Mouse (Mus musculus): Measurements from ENCODE around the gene Olfr183. TPM values are rescaled to one million over a fixed set of nuclear protein-coding genes. Genes with fewer than 3 reads are reported as not detected.

Olfr183 gene
- polyA plus RNA-seq, 1 experiment from 2014 or later: not detected

Other genes starting within 250 kb of the Olfr183 start
- not detected in 2 replicates for gene Olfr172, start 232.2 kb upstream of the Olfr183 start, polyA plus RNA-seq (2014; fragmentation: Nextera tagmentation; extraction: Ambion mirVana)
- gene Olfr173, start 195.1 kb upstream of the Olfr183 start, polyA plus RNA-seq (2014; fragmentation: Nextera tagmentation; extraction: Ambion mirVana): not detected in 2 replicates
- gene Olfr175-ps1, start 168.6 kb upstream of the Olfr183 start, polyA plus RNA-seq (2014; fragmentation: Nextera tagmentation; extraction: Ambion mirVana): not detected in 2 replicates
- gene Olfr177, start 120.6 kb upstream of the Olfr183 start, polyA plus RNA-seq (2014; fragmentation: Nextera tagmentation; extraction: Ambion mirVana): not detected in 2 replicates
- gene Olfr178, start 103.3 kb upstream of the Olfr183 start, polyA plus RNA-seq (2014; fragmentation: Nextera tagmentation; extraction: Ambion mirVana): not detected in 2 replicates
- gene Olfr181, start 66.6 kb upstream of the Olfr183 start, polyA plus RNA-seq (2014; fragmentation: Nextera tagmentation; extraction: Ambion mirVana): not detected in 2 replicates
- not detected in 2 replicates for gene Olfr180, start 66.0 kb upstream of the Olfr183 start, polyA plus RNA-seq (2014; fragmentation: Nextera tagmentation; extraction: Ambion mirVana)
- not detected in 2 replicates for gene Olfr186, start 34.9 kb downstream of the Olfr183 start, polyA plus RNA-seq (2014; fragmentation: Nextera tagmentation; extraction: Ambion mirVana)
- not detected in 2 replicates for gene Olfr187, start 44.4 kb downstream of the Olfr183 start, polyA plus RNA-seq (2014; fragmentation: Nextera tagmentation; extraction: Ambion mirVana)
- gene Olfr190, start 82.6 kb downstream of the Olfr183 start, polyA plus RNA-seq (2014; fragmentation: Nextera tagmentation; extraction: Ambion mirVana): not detected in 2 replicates
- gene Olfr191, start 94.5 kb downstream of the Olfr183 start, polyA plus RNA-seq (2014; fragmentation: Nextera tagmentation; extraction: Ambion mirVana): not detected in 2 replicates
- gene Olfr193, start 116.5 kb downstream of the Olfr183 start, polyA plus RNA-seq (2014; fragmentation: Nextera tagmentation; extraction: Ambion mirVana): not detected in 2 replicates
- gene Olfr194, start 125.7 kb downstream of the Olfr183 start, polyA plus RNA-seq (2014; fragmentation: Nextera tagmentation; extraction: Ambion mirVana): not detected in 2 replicates
- not detected in 2 replicates for gene Olfr195, start 151.7 kb downstream of the Olfr183 start, polyA plus RNA-seq (2014; fragmentation: Nextera tagmentation; extraction: Ambion mirVana)
- not detected in 2 replicates for gene Olfr196, start 175.1 kb downstream of the Olfr183 start, polyA plus RNA-seq (2014; fragmentation: Nextera tagmentation; extraction: Ambion mirVana)
- not detected in 2 replicates for gene Olfr198, start 208.2 kb downstream of the Olfr183 start, polyA plus RNA-seq (2014; fragmentation: Nextera tagmentation; extraction: Ambion mirVana)
- gene Olfr199, start 224.4 kb downstream of the Olfr183 start, polyA plus RNA-seq (2014; fragmentation: Nextera tagmentation; extraction: Ambion mirVana): not detected in 2 replicates

Data from forebrain, embryonic 14.5 days (tissue).